Mouse (Mus musculus) forebrain, embryonic 16.5 days (tissue): ENCODE measurements around the gene Cab39l. TPM values are rescaled to one million over a fixed set of nuclear protein-coding genes. Genes with fewer than 3 reads are reported as not detected.
"Not testable (repeated sequence)": the region's sequence is repeated elsewhere in the genome, so short reads cannot be mapped to it uniquely, and the experiment has no call there.

Source experiments
- ATAC-seq: fragments of 200-750 bp; cut with Nextera tagmentation; 2 replicates; pipeline ENCODE4 v1.8.0; 2017; ENCODE audit warnings: mild to moderate bottlenecking, moderate library complexity
- H3K27ac ChIP-seq: fragments of 300-500 bp; sonication (generic); 2 replicates; pipeline ENCODE4 v1.5.1; 2014; ENCODE audit warnings: low read length, control low read depth
- H3K27me3 ChIP-seq: fragments of 300-500 bp; sonication (generic); replicated peaks from 2 replicates; pipeline ENCODE4 v1.6.1; 2014; ENCODE audit warnings: low read length; ENCODE audit not compliant: control insufficient read depth, insufficient read depth
- H3K36me3 ChIP-seq: fragments of 300-500 bp; sonication (generic); 2 replicates; pipeline ENCODE4 v1.6.1; 2014; ENCODE audit not compliant: control insufficient read depth, insufficient read depth
- H3K4me1 ChIP-seq: fragments of 300-500 bp; sonication (generic); replicated peaks from 2 replicates; pipeline ENCODE4 v1.6.1; 2014; ENCODE audit warnings: low read length; ENCODE audit not compliant: control insufficient read depth, insufficient read depth
- H3K4me2 ChIP-seq: fragments of 300-500 bp; sonication (generic); 2 replicates; pipeline ENCODE4 v1.6.1; 2014; ENCODE audit warnings: mild to moderate bottlenecking, low read length, control low read depth
- H3K4me3 ChIP-seq: fragments of 300-500 bp; sonication (generic); replicated peaks from 2 replicates; pipeline ENCODE4 v1.5.1; 2014; ENCODE audit warnings: mild to moderate bottlenecking, low read length, control low read depth
- H3K9ac ChIP-seq: fragments of 300-500 bp; sonication (generic); replicated peaks from 2 replicates; pipeline ENCODE4 v1.6.1; 2014; ENCODE audit warnings: low read depth, low read length, control low read depth
- H3K9me3 ChIP-seq: fragments of 300-500 bp; sonication (generic); 2 replicates; pipeline ENCODE4 v1.6.1; 2016; ENCODE audit warnings: low read length; ENCODE audit not compliant: control insufficient read depth
- WGBS: fragments of 180-500 bp; shearing (Covaris S2); extraction: QIAGEN DNeasy Blood & Tissue Kit; methylation state at CpG from one replicate; pipeline ENCODE4 v1.1.7; 2014; 5-methylcytosine and 5-hydroxymethylcytosine counted together
- polyA plus RNA-seq: library from polyadenylated mRNA; unstranded; fragments of >200 nt; fragmentation: Nextera tagmentation; extraction: Ambion mirVana; gene quantifications from 2 replicates; pipeline ENCODE4 v1.2.1, GENCODE M21; 2015

The Cab39l gene
- polyA plus RNA-seq: 23.4 and 23.5 TPM in 2 replicates

- ATAC-seq: peak; percentile 100
- Histone ChIP-seq H3K36me3 (no peaks in the 10 kb centered on the region), H3K4me3 (peak within 1 kb of the TSS; percentile 78), H3K4me1 (peaks cover 10% of the 10 kb centered on the region), H3K4me2 (peak within 1 kb of the TSS; percentile 95), H3K9ac (peak within 1 kb of the TSS; percentile 75), H3K27ac (peak within 1 kb of the TSS; percentile 48), H3K27me3 (no peaks in the 10 kb centered on the region), H3K9me3 (no peaks in the 10 kb centered on the region)
- under 1% methylated on average over 66 of the region's 66 CpGs for WGBS
Measured at GRCm38 (mm10) chr14:59440558-59441471, at the start of gene Cab39l, which contains the start of gene Setdb2. Gene Cab39l (plus strand): TSS chr14:59440972. Gene Setdb2 (minus strand): TSS chr14:59440884.

DNA sequence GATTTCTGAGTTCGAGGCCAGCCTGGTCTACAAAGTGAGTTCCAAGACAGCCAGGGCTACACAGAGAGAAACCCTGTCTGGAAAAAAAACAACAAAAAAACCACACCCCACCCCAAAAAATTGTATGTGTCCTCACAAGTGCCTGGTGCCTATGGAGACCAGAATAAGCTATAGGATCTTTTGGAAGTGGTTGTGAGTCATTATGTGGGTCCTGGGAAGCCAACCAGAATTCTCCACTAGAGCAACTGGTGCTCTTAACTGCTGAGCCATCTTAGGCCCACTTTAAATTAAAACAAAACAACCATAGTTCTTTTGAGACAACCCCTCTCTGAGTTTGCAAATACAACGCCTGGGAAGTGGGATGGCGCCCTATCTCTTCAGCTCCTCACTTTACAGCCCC is 45.5 kb upstream of the Cab39l start, which contains the start of gene Phf11c:
Gene Phf11c, minus strand, starts transcription at position 101 of the 400 bp plus-strand sequence.
- no peaks in the 10 kb centered on the region for H3K4me1 ChIP-seq
- H3K4me3 ChIP-seq: no peak within 1 kb of the TSS
- no peaks in the 10 kb centered on the region for H3K9me3 ChIP-seq
- WGBS: 93% methylated on average over 3 of the region's 3 CpGs
- no peak within 1 kb of the TSS for H3K27ac ChIP-seq
- H3K36me3 ChIP-seq: no peaks in the 10 kb centered on the region
- no peaks in the 10 kb centered on the region for H3K27me3 ChIP-seq
- no peak within 1 kb of the TSS for H3K9ac ChIP-seq
- H3K4me2 ChIP-seq: no peak within 1 kb of the TSS
- no peak for ATAC-seq

DNA sequence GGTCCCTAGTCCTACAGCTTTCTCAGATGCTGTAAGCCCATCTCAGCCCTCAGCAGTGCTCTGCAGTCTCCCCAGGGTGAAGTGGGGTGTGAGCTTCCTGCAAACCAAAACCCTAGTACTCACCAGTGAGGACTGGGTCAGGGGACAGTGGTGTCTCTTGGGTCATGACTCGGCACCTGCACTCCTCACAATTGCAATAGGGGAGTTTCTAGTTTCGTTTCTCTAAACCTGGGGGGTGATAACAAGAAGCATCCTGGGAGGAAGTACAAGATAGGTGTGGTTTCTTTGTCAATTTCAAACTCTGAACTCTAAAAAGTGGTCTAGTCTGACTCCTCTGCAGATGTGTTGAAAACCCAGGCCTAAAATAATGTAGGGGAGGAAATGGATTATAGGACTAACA is 43.8 kb upstream of the Cab39l start:
- H3K27ac ChIP-seq: no peak overlapping the region

GRCm38 (mm10) chr14:59414979-59415378 is 25.8 kb upstream of the Cab39l start:
- not testable (repeated sequence) for H3K36me3 ChIP-seq, H3K9me3 ChIP-seq, ATAC-seq, H3K4me2 ChIP-seq, H3K27ac ChIP-seq, H3K27me3 ChIP-seq, H3K4me3 ChIP-seq, H3K9ac ChIP-seq, H3K4me1 ChIP-seq
- WGBS: 98% methylated on average over 2 of the region's 2 CpGs

More for the DNA sequence above, 43.8 kb upstream of the Cab39l start:
- Histone ChIP-seq H3K36me3 (no peaks in the 10 kb centered on the region), H3K27me3 (no peaks in the 10 kb centered on the region), H3K4me2 (no peak overlapping the region), H3K9me3 (no peaks in the 10 kb centered on the region), H3K9ac (no peak overlapping the region), H3K4me3 (no peak overlapping the region), H3K4me1 (no peaks in the 10 kb centered on the region)
- ATAC-seq: no peak
- WGBS: 77% methylated on average over 2 of the region's 2 CpGs

GRCm38 (mm10) chr14:59418171-59418570 is 22.6 kb upstream of the Cab39l start:
- 87% methylated on average over 4 of the region's 4 CpGs for WGBS
- Histone ChIP-seq H3K4me1 (no peaks in the 10 kb centered on the region), H3K27ac (no peak overlapping the region), H3K4me2 (no peak overlapping the region), H3K4me3 (no peak overlapping the region), H3K9me3 (no peaks in the 10 kb centered on the region), H3K27me3 (no peaks in the 10 kb centered on the region), H3K9ac (no peak overlapping the region), H3K36me3 (no peaks in the 10 kb centered on the region; the same call in 1 of the 2 replicates)
- no peak for ATAC-seq

GRCm38 (mm10) chr14:59422912-59423663 is 17.7 kb upstream of the Cab39l start:
- Histone ChIP-seq H3K27me3 (no peaks in the 10 kb centered on the region), H3K4me2 (no peak overlapping the region), H3K9me3 (no peaks in the 10 kb centered on the region), H3K27ac (no peak overlapping the region), H3K4me3 (no peak overlapping the region), H3K9ac (no peak overlapping the region), H3K36me3 (no peaks in the 10 kb centered on the region), H3K4me1 (no peaks in the 10 kb centered on the region)
- WGBS: 91% methylated on average over 11 of the region's 11 CpGs
- ATAC-seq: no peak

DNA sequence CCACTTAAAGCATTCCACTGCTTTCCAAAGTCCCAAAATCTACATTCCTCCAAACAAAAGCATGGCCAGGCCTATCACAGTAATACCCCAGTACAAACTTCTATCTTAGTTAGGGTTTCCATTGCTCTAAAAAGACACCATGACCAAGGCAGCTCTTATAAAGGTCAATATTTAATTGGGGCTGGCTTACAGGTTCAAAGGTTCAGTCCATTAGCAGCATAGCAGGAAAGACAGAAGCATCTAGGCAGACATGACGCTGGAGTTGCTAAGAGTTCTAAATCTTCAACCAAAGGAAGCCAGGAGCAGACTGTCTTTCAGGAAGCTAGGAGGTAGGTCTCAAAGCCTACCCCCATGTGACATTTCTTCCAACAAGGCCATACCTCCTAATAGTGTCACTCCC is 10.2 kb upstream of the Cab39l start:
- Histone ChIP-seq H3K9ac (no peak overlapping the region), H3K4me1 (no peaks in the 10 kb centered on the region), H3K4me2 (no peak overlapping the region), H3K27me3 (no peaks in the 10 kb centered on the region), H3K4me3 (no peak overlapping the region), H3K36me3 (no peaks in the 10 kb centered on the region), H3K9me3 (no peaks in the 10 kb centered on the region), H3K27ac (no peak overlapping the region)
- no peak for ATAC-seq
- WGBS: 78% methylated on average over 1 of the region's 1 CpGs

DNA sequence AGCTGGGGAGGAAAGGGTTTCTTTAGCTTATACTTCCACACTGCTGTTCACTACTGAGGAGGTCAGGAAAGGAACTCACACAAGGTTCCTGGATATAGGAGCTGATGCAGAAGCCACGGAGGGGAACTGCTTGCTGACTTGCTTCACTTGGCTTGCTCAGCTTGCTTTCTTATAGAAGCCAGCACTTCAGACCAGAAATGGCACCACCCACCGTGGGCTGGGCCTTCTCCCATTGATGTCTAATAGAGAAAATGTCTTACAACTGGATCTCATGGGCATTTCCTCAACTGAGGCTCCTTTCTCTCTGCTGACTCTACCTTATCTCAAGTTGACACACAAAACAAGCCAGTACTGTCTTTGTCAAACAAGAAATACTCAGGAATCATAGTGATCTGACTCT is 6.9 kb upstream of the Cab39l start:
- Histone ChIP-seq H3K27ac (no peak overlapping the region), H3K36me3 (no peaks in the 10 kb centered on the region), H3K4me2 (no peak overlapping the region), H3K4me1 (no peaks in the 10 kb centered on the region), H3K9ac (no peak overlapping the region), H3K4me3 (no peak overlapping the region), H3K9me3 (no peaks in the 10 kb centered on the region), H3K27me3 (no peaks in the 10 kb centered on the region)
- no peak for ATAC-seq
- 65% methylated on average over 2 of the region's 2 CpGs for WGBS

DNA sequence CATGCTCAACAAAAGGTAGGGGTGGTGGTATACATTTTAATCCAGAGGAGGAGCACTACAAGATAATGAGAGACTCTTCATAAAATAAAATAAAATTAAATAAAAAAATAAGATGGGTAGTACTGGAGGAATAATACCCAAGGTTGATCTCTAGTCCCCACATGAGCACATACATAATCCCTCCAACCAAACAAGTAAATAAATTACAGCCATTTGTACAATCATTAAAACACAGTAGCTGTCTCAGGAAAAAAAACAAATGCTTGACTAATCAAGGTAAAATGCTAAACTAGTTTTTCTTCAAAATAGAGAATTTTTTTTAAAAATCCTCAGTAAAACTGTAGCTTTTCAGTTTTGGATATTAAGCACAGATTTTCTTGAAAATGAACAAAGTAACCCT is 5.6 kb upstream of the Cab39l start:
- Histone ChIP-seq H3K4me1 (peaks cover 6% of the 10 kb centered on the region), H3K4me3 (no peak overlapping the region), H3K27ac (no peak overlapping the region), H3K9ac (no peak overlapping the region), H3K9me3 (no peaks in the 10 kb centered on the region), H3K27me3 (no peaks in the 10 kb centered on the region), H3K4me2 (no peak overlapping the region), H3K36me3 (no peaks in the 10 kb centered on the region)
- ATAC-seq: no peak
